Mouse (Mus musculus) layer of hippocampus, postnatal 25 days (tissue): ENCODE results near the gene Rad54l2. TPM values are rescaled to one million over a fixed set of nuclear protein-coding genes. Genes with fewer than 3 reads are reported as not detected.

ENCODE experiments used
- DNase-seq, 2 experiments: peaks; one replicate each; pipeline ENCODE4 v3.0.0; 2022; ENCODE audit warnings: mixed read lengths in 2 of 2, low spot score in 1 of 2; ENCODE audit errors: extremely low spot score in 1 of 2
- total RNA-seq, 2 experiments: library from RNA; stranded (reverse); gene quantifications; 2 replicates each; pipeline ENCODE4 v1.2.3; 2021

Rad54l2 gene
- total RNA-seq, 2 experiments from 2014 or later = 14.2 to 17.6 TPM

GRCm38 (mm10) chr9:106754311-106754710 is 34.7 kb downstream of the Rad54l2 start:
- no peak for DNase-seq

- DNase-seq = no peak
Observed at GRCm38 (mm10) chr9:106752135-106752534, 36.9 kb downstream of the Rad54l2 start.

GRCm38 (mm10) chr9:106739962-106740361 is 49.0 kb downstream of the Rad54l2 start:
- no peak for DNase-seq

- DNase-seq = no peak
Observed at GRCm38 (mm10) chr9:106739056-106739455, 49.9 kb downstream of the Rad54l2 start.

- DNase-seq = no peak
Observed at GRCm38 (mm10) chr9:106738199-106738985, 50.6 kb downstream of the Rad54l2 start.

GRCm38 (mm10) chr9:106733690-106734089 is 55.3 kb downstream of the Rad54l2 start:
- no peak for DNase-seq

GRCm38 (mm10) chr9:106729416-106729815 is 59.6 kb downstream of the Rad54l2 start:
- no peak for DNase-seq

GRCm38 (mm10) chr9:106726891-106727290 is 62.1 kb downstream of the Rad54l2 start:
- no peak for DNase-seq

- DNase-seq = no peak
Observed at GRCm38 (mm10) chr9:106725435-106725834, 63.6 kb downstream of the Rad54l2 start.

GRCm38 (mm10) chr9:106724864-106725263 is 64.1 kb downstream of the Rad54l2 start:
- no peak for DNase-seq

GRCm38 (mm10) chr9:106716729-106717128 is 72.3 kb downstream of the Rad54l2 start:
- no peak for DNase-seq

GRCm38 (mm10) chr9:106716232-106716631 is 72.8 kb downstream of the Rad54l2 start:
- DNase-seq = no peak

GRCm38 (mm10) chr9:106712470-106712869 is 76.5 kb downstream of the Rad54l2 start:
- DNase-seq = no peak

GRCm38 (mm10) chr9:106692973-106693481 is 96.0 kb downstream of the Rad54l2 start:
- DNase-seq = no peak

- no peak for DNase-seq
Observed at GRCm38 (mm10) chr9:106688834-106689233, 100.2 kb downstream of the Rad54l2 start.

GRCm38 (mm10) chr9:106686983-106687650 is 101.9 kb downstream of the Rad54l2 start:
- peak in 1 of 2 experiments; percentile 70 for DNase-seq

- peak; percentile 67 to 69 for DNase-seq
Observed at GRCm38 (mm10) chr9:106685249-106686101, 103.5 kb downstream of the Rad54l2 start, which contains the start of gene Tex264. Gene Tex264, minus strand, starts transcription at chr9:106685927.

- no peak for DNase-seq
Observed at GRCm38 (mm10) chr9:106684918-106685248, 104.1 kb downstream of the Rad54l2 start.

GRCm38 (mm10) chr9:106684093-106684872 is 104.7 kb downstream of the Rad54l2 start:
- DNase-seq = no peak

GRCm38 (mm10) chr9:106681026-106681425 is 108.0 kb downstream of the Rad54l2 start:
- DNase-seq = no peak
